Mouse (Mus musculus) midbrain, embryonic 13.5 days (tissue): Measurements from ENCODE around the gene Mcrip1. TPM values are rescaled to one million over a fixed set of nuclear protein-coding genes. Genes with fewer than 3 reads are reported as not detected.

Experiments
- ATAC-seq: fragments of 200-750 bp; cut with Nextera tagmentation; 2 replicates; pipeline ENCODE4 v1.8.0; 2017; ENCODE audit warnings: mild to moderate bottlenecking, moderate TSS enrichment, moderate library complexity
- H3K27ac ChIP-seq: fragments of 300-500 bp; sonication (generic); 2 replicates; pipeline ENCODE4 v1.5.1; 2015; ENCODE audit warnings: inconsistent platforms, mild to moderate bottlenecking, moderate library complexity
- H3K27me3 ChIP-seq: fragments of 300-500 bp; sonication (generic); 2 replicates; pipeline ENCODE4 v1.6.1; 2015; ENCODE audit warnings: mild to moderate bottlenecking, inconsistent platforms
- H3K36me3 ChIP-seq: fragments of 300-500 bp; sonication (generic); 2 replicates; pipeline ENCODE4 v1.6.1; 2015; ENCODE audit warnings: mild to moderate bottlenecking, inconsistent platforms
- H3K4me1 ChIP-seq: fragments of 300-500 bp; sonication (generic); replicated peaks from 2 replicates; pipeline ENCODE4 v1.6.1; 2015; ENCODE audit warnings: inconsistent platforms
- H3K4me2 ChIP-seq: fragments of 300-500 bp; sonication (generic); replicated peaks from 2 replicates; pipeline ENCODE4 v1.6.1; 2015; ENCODE audit warnings: moderate library complexity, mild to moderate bottlenecking, inconsistent platforms
- H3K4me3 ChIP-seq: fragments of 300-500 bp; sonication (generic); replicated peaks from 2 replicates; pipeline ENCODE4 v1.5.1; 2015; ENCODE audit warnings: mild to moderate bottlenecking, inconsistent platforms
- H3K9ac ChIP-seq: fragments of 300-500 bp; sonication (generic); replicated peaks from 2 replicates; pipeline ENCODE4 v1.6.1; 2015; ENCODE audit warnings: mild to moderate bottlenecking, inconsistent platforms
- H3K9me3 ChIP-seq: fragments of 300-500 bp; sonication (generic); 2 replicates; pipeline ENCODE4 v1.6.1; 2016; ENCODE audit warnings: mild to moderate bottlenecking, inconsistent platforms
- WGBS: fragments of 180-500 bp; shearing (Covaris S2); methylation state at CpG from one replicate; pipeline ENCODE4 v1.1.7; 2015; 5-methylcytosine and 5-hydroxymethylcytosine counted together
- polyA plus RNA-seq: library from polyadenylated mRNA; unstranded; fragments of >200 nt; fragmentation: Nextera tagmentation; extraction: Ambion mirVana; gene quantifications from 2 replicates; pipeline ENCODE4 v1.2.1, GENCODE M21; 2015

Mcrip1 gene
- polyA plus RNA-seq, 1 experiment from 2014 or later: 240 TPM

GRCm38 (mm10) chr11:120550810-120551440, 1.4 kb upstream of the Mcrip1 start, which contains the start of gene Ppp1r27:
Ppp1r27 (minus strand) TSS chr11:120551132.
- 94% methylated on average over 28 of the region's 28 CpGs for WGBS
- H3K4me3 ChIP-seq: peak within 1 kb of the TSS; percentile 99

GRCm38 (mm10) chr11:120549986-120550809, 671 bp upstream of the Mcrip1 start:
- H3K27me3 ChIP-seq: no peaks in the 10 kb centered on the region
- H3K4me1 ChIP-seq: peaks cover 31% of the 10 kb centered on the region
- H3K9me3 ChIP-seq: no peaks in the 10 kb centered on the region
- 76% methylated on average over 11 of the region's 11 CpGs for WGBS
- H3K4me3 ChIP-seq: peak overlapping the region; percentile 99
- peak overlapping the region; percentile 83 for H3K27ac ChIP-seq
- peak overlapping the region; percentile 96 for H3K4me2 ChIP-seq
- peak; percentile 62 for ATAC-seq
- peak overlapping the region; percentile 98 for H3K9ac ChIP-seq
- H3K36me3 ChIP-seq: no peaks in the 10 kb centered on the region

More at GRCm38 (mm10) chr11:120550810-120551440, 1.4 kb upstream of the Mcrip1 start, which contains the start of gene Ppp1r27:
- Histone ChIP-seq H3K27me3 (no peaks in the 10 kb centered on the region), H3K27ac (peak within 1 kb of the TSS; percentile 83), H3K9me3 (no peaks in the 10 kb centered on the region), H3K9ac (peak within 1 kb of the TSS; percentile 98), H3K4me2 (peak within 1 kb of the TSS; percentile 96), H3K4me1 (peaks cover 29% of the 10 kb centered on the region), H3K36me3 (no peaks in the 10 kb centered on the region)
- ATAC-seq: no peak

DNA sequence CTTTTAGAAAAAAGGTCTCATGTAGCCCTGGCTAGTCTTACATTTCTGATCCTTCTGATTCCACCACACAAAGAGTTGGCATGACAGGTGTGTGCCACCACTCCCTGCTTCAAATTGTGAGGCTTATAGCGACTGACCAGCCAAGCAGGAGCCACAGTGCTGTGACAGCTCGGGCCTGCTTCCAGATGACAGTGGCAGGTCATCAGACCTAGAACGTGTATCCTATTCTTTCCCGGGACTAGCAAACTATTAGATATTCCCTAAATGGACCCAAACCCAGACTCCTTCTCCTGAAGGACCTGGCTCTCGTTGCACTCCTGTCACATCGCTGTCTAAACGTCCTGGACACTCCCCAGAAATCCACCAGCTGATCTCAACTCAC, 750 bp downstream of the Mcrip1 start:
- no peak for ATAC-seq
- Histone ChIP-seq H3K27ac (peak overlapping the region; percentile 83), H3K27me3 (no peaks in the 10 kb centered on the region), H3K9ac (peak overlapping the region; percentile 98), H3K4me1 (peaks cover 31% of the 10 kb centered on the region), H3K36me3 (peaks cover 14% of the 10 kb centered on the region), H3K4me2 (peak overlapping the region; percentile 96), H3K9me3 (no peaks in the 10 kb centered on the region), H3K4me3 (peak overlapping the region; percentile 99)
- 32% methylated on average over 7 of the region's 7 CpGs for WGBS

GRCm38 (mm10) chr11:120548214-120548613, 1.3 kb downstream of the Mcrip1 start:
- H3K27me3 ChIP-seq: no peaks in the 10 kb centered on the region
- H3K9ac ChIP-seq: peak overlapping the region; percentile 98
- H3K4me1 ChIP-seq: peaks cover 31% of the 10 kb centered on the region
- H3K27ac ChIP-seq: no peak overlapping the region
- WGBS: 86% methylated on average over 3 of the region's 3 CpGs
- ATAC-seq: no peak
- peak overlapping the region; percentile 99 for H3K4me3 ChIP-seq
- no peaks in the 10 kb centered on the region for H3K9me3 ChIP-seq
- H3K36me3 ChIP-seq: peaks cover 20% of the 10 kb centered on the region
- peak overlapping the region; percentile 96 for H3K4me2 ChIP-seq

DNA sequence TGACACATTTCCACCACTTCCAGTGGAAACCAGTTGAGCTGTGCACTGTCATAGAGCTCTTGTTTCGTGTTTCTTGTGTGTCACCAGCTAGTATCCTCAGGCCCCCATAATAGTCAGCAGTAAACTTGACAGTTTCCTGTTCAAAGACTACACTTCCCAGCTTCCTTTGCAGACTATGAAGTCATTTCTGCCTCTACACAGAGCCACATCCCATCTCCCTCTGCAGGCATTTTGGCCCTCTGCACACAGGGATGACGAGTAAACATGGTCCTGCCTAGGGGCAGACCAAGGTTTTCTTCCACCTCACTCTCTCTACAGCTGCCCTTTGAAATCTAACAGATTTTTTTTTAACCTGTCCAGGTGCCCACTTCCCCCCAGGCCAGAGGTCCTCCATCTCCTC, 2.1 kb downstream of the Mcrip1 start:
- Histone ChIP-seq H3K36me3 (peaks cover 27% of the 10 kb centered on the region), H3K4me1 (peaks cover 31% of the 10 kb centered on the region), H3K4me3 (no peak overlapping the region), H3K27ac (no peak overlapping the region), H3K9me3 (no peaks in the 10 kb centered on the region), H3K9ac (0 out of 2 replicates have a peak overlapping the region, but pooled peaks have one; percentile 98), H3K4me2 (peak overlapping the region; percentile 96; the same call in 1 of the 2 replicates), H3K27me3 (no peaks in the 10 kb centered on the region)
- 71% methylated on average over 2 of the region's 2 CpGs for WGBS
- no peak for ATAC-seq

DNA sequence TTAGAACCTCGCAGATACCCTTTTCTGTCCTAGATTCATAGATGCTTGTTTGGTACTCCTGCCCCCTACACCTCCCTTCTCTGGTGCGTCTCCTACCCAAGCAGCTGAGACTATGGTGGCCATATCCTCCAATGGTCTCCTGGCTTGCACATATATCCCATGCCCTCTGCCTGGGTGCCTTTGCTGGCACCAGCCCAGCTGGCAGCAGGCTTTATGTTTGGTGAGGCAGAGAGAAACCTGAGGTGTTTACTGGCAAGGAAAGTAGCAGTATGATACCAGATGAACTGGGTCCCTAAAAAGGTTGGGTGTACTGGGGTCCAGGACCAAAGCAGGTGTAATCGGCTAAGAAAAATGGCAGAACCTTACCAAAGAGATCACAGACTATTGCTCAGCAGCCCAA, 3.6 kb downstream of the Mcrip1 start:
- WGBS: 91% methylated on average over 3 of the region's 3 CpGs
- H3K4me3 ChIP-seq: no peak overlapping the region

GRCm38 (mm10) chr11:120542376-120542775, 7.2 kb downstream of the Mcrip1 start:
- H3K27me3 ChIP-seq: no peaks in the 10 kb centered on the region
- WGBS: 86% methylated on average over 6 of the region's 6 CpGs
- H3K27ac ChIP-seq: no peak overlapping the region
- H3K9me3 ChIP-seq: no peaks in the 10 kb centered on the region
- H3K36me3 ChIP-seq: peaks cover 38% of the 10 kb centered on the region
- no peak overlapping the region for H3K4me3 ChIP-seq
- H3K4me1 ChIP-seq: peaks cover 26% of the 10 kb centered on the region
- no peak overlapping the region for H3K9ac ChIP-seq
- no peak for ATAC-seq
- H3K4me2 ChIP-seq: no peak overlapping the region

More for the DNA sequence above, 3.6 kb downstream of the Mcrip1 start:
- H3K9me3 ChIP-seq: no peaks in the 10 kb centered on the region
- ATAC-seq: no peak
- H3K9ac ChIP-seq: peak overlapping the region; percentile 23; the same call in 1 of the 2 replicates
- H3K4me1 ChIP-seq: peaks cover 31% of the 10 kb centered on the region
- no peaks in the 10 kb centered on the region for H3K27me3 ChIP-seq
- H3K4me2 ChIP-seq: no peak overlapping the region
- no peak overlapping the region for H3K27ac ChIP-seq
- H3K36me3 ChIP-seq: peaks cover 38% of the 10 kb centered on the region

- H3K4me3 ChIP-seq: no peak overlapping the region
- no peak for ATAC-seq
- H3K4me2 ChIP-seq: no peak overlapping the region
- peaks cover 24% of the 10 kb centered on the region for H3K4me1 ChIP-seq
- 31% methylated on average over 4 of the region's 4 CpGs for WGBS
- H3K27ac ChIP-seq: no peak overlapping the region
- H3K9ac ChIP-seq: no peak overlapping the region
- H3K27me3 ChIP-seq: no peaks in the 10 kb centered on the region
- H3K9me3 ChIP-seq: no peaks in the 10 kb centered on the region
- peaks cover 38% of the 10 kb centered on the region for H3K36me3 ChIP-seq
These were observed 7.6 kb downstream of the Mcrip1 start for GRCm38 (mm10) chr11:120541907-120542306.

DNA sequence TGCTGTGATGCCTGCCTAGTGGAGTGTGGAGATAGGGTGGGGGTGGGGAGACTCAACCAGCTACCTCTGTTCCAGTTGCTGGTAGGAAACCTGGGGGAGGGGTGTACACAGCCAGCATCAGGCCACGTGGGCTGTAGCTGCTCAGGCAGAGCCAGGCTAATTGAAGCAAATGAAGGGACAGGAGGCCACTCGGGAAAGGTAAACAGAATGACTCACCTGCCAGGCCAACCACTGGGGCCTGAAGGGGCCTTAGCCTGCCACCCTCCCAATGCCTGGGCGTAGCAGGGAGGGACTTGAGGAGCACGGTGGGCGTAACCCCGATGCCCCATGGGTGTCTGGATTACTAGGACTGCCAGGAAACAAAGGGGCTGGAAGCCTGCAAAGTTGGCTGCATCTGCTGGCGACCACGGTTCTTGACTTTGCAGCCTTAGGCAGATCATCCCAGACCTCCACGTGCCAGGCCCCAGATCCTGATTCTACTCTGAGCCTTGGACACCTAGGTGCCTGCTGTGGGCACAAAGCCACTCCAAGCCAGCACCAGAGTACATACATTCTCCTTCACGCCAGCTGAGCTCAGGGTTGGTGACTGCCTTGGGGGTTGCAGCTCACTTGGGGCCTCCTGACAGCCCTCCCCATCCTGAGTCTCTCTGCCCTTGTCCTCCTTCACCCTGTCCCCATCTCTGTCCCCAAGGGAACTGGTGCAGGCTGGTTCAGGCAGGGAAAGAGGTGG, 10.1 kb downstream of the Mcrip1 start:
- Histone ChIP-seq H3K27ac (peak overlapping the region; percentile 73), H3K9ac (peak overlapping the region; percentile 45; the same call in 1 of the 2 replicates)
- WGBS: 17% methylated on average over 10 of the region's 10 CpGs

DNA sequence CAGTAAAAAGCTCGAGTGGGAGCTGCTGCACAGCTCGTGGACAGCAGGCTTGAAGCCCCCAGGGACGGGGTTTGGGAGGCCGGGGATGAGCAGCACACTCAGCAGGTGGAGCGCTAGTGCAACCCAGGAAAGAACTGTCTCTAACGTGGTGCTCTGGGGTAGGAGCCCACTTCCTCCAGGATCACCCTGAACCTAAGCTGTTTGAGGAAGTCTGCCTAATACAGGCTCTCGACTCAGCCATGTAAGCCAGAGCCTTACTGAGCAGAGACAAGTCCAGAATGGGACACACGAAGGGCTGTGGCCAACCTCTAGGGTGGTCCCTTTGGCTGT, 10.6 kb downstream of the Mcrip1 start:
- Histone ChIP-seq H3K4me3 (no peak overlapping the region), H3K9ac (no peak overlapping the region), H3K27ac (peak overlapping the region; percentile 73), H3K27me3 (peaks cover 3% of the 10 kb centered on the region; the same call in 1 of the 2 replicates), H3K9me3 (no peaks in the 10 kb centered on the region), H3K36me3 (peaks cover 26% of the 10 kb centered on the region), H3K4me1 (peaks cover 20% of the 10 kb centered on the region), H3K4me2 (peak overlapping the region; percentile 15; the same call in 1 of the 2 replicates)
- 0 out of 2 replicates have a peak, but pooled peaks have one; percentile 2 for ATAC-seq
- 42% methylated on average over 8 of the region's 8 CpGs for WGBS

More for the DNA sequence above, 10.1 kb downstream of the Mcrip1 start:
- Histone ChIP-seq H3K4me3 (no peak overlapping the region), H3K27me3 (no peaks in the 10 kb centered on the region), H3K4me2 (peak overlapping the region; percentile 15; the same call in 1 of the 2 replicates), H3K9me3 (no peaks in the 10 kb centered on the region), H3K4me1 (peaks cover 20% of the 10 kb centered on the region), H3K36me3 (peaks cover 31% of the 10 kb centered on the region)
- peak; percentile 60 for ATAC-seq

DNA sequence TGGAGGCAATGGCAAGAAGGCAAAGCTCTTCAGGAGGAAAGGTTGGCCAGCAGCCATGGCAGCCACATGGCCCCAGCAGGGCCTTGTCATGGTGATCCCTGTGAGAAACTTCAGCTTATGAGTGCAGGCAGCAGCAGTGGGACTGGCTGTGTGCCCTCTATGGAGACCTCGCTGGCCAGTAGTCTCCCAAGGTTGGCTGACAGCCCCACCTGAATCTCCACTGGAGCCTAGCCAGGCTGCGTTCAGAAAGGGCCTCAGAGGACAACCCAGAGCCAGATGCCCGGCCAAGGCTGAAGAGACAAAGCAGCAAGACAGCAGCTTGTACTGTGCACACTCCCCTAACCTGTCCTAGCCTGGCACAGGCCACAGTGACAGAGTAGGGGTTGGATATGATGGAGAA, 11.0 kb downstream of the Mcrip1 start:
- H3K4me2 ChIP-seq: no peak overlapping the region
- peak overlapping the region; percentile 73 for H3K27ac ChIP-seq
- H3K9ac ChIP-seq: no peak overlapping the region
- H3K4me3 ChIP-seq: no peak overlapping the region
- H3K4me1 ChIP-seq: peaks cover 20% of the 10 kb centered on the region
- H3K27me3 ChIP-seq: peaks cover 7% of the 10 kb centered on the region
- WGBS: 83% methylated on average over 3 of the region's 3 CpGs
- ATAC-seq: no peak
- no peaks in the 10 kb centered on the region for H3K9me3 ChIP-seq
- H3K36me3 ChIP-seq: peaks cover 21% of the 10 kb centered on the region
